Mouse (Mus musculus) liver, postnatal 0 days (tissue): ENCODE data around the gene Klhdc10.

Experiments used
- CTCF ChIP-seq: sonication (generic); IDR thresholded peaks from 2 replicates; pipeline ENCODE4 v1.5.1; 2016; ENCODE audit warnings: antibody characterized with exemption, low read depth
- EP300 ChIP-seq: IDR thresholded peaks from 2 replicates; pipeline ENCODE4 v1.6.1; 2016; ENCODE audit warnings: antibody characterized with exemption, low read depth, mild to moderate bottlenecking

- TF ChIP-seq CTCF (no peak), EP300 (no peak)
Measured at GRCm38 (mm10) chr6:30482908-30483307, 81.2 kb downstream of the Klhdc10 start.
